Mouse (Mus musculus): ENCODE data around the gene Tbc1d22a. TPM values are rescaled to one million over a fixed set of nuclear protein-coding genes. Genes with fewer than 3 reads are reported as not detected.
"Not testable (repeated sequence)": the region's sequence is repeated elsewhere in the genome, so short reads cannot be mapped to it uniquely, and the experiment has no call there.

The Tbc1d22a gene
- 10 to 100 TPM; 33.5 to 34.5 TPM for total RNA-seq (2021)

DNA sequence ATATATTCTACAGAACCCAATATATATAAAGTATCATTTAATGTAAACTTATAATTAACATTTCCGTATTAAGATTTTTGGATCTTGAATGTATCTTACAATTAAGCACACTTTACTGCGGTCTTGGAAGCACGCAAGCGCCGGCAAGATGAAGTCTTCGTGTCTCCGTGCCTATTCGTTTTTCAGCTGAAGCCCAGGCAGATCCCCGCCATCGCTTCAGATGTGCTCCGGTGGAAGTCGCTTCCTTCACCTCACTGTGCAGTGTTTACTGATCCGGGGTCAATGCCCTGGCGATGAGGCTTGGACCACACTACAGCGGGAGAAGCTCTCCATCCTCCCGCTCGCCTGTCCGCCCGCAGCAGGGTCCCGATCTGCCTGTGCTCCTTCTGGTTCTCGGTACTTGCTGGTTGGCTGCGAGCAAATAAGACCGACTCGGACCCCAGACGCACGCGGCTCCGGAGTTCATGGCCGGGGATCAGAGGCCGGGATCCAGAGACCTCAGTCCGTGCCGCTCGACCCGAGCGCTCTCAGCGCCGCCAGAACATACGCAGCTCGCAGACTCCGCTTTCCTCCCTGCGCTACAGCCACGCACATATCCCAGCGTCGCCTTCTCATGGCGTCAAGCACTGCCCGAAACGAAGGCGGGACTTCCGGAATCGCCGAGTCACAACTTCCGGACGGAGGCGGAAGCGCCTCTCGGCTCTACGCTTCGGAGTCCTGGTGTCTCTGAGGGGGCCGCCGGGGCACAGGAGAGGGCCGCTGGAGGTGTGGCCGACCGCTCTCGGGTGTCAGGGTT lies at the start of gene Tbc1d22a:
Gene Tbc1d22a, plus strand, starts transcription at position 707 of the 796 bp plus-strand sequence.
- peak; percentile 89 to 92 for DNase-seq (ENCODE audit: extremely low spot score in 1 of 2, low spot score in 1 of 2)

- no peak for DNase-seq (ENCODE audit: extremely low spot score in 1 of 2, low spot score in 1 of 2)
Observed at GRCm38 (mm10) chr15:86164718-86165345, 49.4 kb upstream of the Tbc1d22a start.

GRCm38 (mm10) chr15:86165811-86166590 lies 48.3 kb upstream of the Tbc1d22a start:
- DNase-seq (ENCODE audit: extremely low spot score in 1 of 2, low spot score in 1 of 2): no peak

DNA sequence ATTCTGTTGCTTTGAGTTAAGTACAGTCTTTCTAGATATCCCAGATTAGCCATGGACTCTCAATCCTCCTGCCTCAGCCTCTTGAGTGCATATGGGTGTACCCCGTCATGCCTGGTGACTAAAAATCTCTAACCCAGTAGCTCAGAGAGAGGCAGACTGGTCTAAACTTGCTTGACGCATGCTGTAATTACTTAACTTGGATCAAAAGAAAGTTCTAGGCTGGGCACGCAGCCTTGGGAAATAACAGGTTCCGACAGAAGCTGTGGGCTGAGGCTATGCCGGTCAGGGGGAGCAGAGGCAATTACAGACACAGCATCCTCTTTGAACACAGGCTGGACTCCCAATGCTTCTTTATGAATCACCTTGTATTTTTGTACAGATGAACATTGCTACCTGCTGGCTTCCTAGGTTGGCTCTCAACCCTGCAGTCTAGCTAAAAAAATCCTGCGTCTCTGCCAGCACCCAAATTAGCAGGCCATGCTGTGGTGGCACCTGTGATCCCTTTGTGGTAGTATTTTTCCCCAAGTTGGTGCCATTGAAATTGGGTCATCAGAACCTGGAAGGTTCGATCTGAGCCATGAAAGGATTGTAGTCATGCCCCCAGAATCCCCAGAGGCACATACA lies 47.1 kb upstream of the Tbc1d22a start:
- DNase-seq (ENCODE audit: extremely low spot score in 1 of 2, low spot score in 1 of 2): no peak

DNA sequence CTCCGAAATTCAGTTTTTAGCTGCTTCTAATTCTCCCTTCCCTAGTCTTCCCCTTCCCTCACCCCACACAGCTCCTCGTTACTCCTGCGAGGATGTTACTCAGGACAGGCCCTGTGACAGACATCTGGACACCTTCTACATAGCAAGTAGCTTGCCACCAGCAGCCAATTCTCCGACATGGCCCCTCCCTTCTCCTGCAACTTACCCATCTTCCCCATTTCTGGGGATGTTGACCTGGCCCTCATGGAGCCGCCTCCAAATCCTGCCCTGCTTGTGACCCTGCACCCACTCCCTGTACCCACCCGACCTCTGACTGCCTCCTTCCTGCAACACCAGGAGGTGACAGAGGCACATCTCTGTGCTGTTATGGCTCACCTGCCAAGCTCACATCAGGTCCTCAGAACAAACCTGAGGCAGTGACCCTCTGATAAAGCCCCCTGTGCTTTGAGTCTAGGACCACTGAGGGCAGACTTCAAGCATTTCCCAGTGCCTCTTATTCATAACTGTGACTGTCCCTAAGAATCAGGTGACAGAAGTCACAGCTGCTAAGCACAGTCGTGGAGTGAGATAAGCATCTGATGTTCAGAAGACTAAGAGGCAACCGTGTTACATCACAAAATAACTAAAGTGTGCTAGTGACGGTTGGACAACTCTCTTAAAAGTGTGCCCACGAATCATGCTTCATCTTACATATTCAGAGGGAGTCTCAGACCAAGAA lies 46.3 kb upstream of the Tbc1d22a start:
- DNase-seq (ENCODE audit: extremely low spot score in 1 of 2, low spot score in 1 of 2): no peak

GRCm38 (mm10) chr15:86168505-86168867 lies 45.8 kb upstream of the Tbc1d22a start:
- DNase-seq (ENCODE audit: extremely low spot score in 1 of 2, low spot score in 1 of 2): no peak

GRCm38 (mm10) chr15:86168941-86169816 lies 45.1 kb upstream of the Tbc1d22a start:
- no peak for DNase-seq (ENCODE audit: extremely low spot score in 1 of 2, low spot score in 1 of 2)

- no peak for DNase-seq (ENCODE audit: extremely low spot score in 1 of 2, low spot score in 1 of 2)
Observed at GRCm38 (mm10) chr15:86169817-86170110, 44.5 kb upstream of the Tbc1d22a start.

GRCm38 (mm10) chr15:86171316-86171715 lies 42.9 kb upstream of the Tbc1d22a start:
- DNase-seq (ENCODE audit: extremely low spot score in 1 of 2, low spot score in 1 of 2): no peak

DNA sequence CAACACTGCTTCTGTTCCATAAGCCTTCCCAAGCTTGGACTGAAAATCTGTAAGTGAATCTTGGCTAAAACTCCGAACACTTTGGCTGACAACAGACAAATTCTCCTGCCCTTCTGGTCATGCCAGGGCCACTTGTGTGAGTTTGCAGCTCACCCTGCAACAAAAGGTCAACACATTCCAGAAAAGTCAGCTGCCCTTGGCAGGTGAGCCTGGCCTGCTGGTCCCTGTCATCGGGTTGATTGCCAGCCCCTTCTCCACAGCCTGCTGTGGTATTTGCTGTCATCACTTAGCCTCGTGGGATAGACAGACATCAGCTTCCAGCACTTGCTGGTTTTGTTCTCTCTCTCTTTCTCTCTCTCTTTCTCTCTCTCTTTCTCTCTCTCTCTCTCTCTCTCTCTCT lies 42.1 kb upstream of the Tbc1d22a start:
- DNase-seq (ENCODE audit: extremely low spot score in 1 of 2, low spot score in 1 of 2): no peak

GRCm38 (mm10) chr15:86172526-86172925 lies 41.7 kb upstream of the Tbc1d22a start:
- no peak for DNase-seq (ENCODE audit: extremely low spot score in 1 of 2, low spot score in 1 of 2)

GRCm38 (mm10) chr15:86173136-86173985 lies 40.9 kb upstream of the Tbc1d22a start:
- no peak for DNase-seq (ENCODE audit: extremely low spot score in 1 of 2, low spot score in 1 of 2)

DNA sequence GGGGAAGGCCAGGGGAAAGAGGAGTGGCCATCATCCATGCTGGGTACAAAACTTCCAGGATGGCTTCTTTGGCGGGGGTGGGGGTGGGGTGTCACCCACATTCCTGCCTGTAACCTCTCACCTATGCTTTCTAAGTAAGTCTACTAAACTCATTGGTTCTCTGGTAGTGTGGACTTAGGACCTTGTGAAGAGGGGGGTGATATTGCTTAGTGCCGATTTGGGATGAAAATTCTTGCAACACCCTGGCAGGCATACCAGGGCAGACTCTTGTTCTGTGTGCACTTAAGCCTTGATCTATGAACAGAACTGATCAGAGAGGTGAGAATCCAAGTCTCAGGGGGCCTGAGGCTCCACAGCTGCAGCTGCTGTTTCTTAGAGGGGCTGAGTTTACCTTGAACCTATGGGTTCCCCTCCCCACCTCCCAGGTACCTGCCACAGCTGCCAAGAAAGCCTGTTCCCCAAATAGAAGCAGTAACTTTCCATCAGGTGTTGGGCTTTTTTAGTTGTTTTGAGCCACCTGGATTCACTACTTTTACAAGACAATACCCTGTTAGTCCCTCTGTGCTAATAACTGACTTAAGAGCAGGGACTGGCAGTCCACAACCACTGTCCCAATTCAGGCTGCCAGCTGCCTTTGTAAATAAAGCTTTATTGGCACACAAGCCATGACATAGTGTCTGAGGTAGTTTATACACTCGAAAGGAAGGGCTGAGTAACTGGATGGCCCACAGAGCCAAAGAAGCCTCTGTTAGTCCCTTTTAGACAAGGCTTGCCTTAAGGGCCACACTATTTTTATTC lies 38.8 kb upstream of the Tbc1d22a start:
- no peak for DNase-seq (ENCODE audit: extremely low spot score in 1 of 2, low spot score in 1 of 2)

DNA sequence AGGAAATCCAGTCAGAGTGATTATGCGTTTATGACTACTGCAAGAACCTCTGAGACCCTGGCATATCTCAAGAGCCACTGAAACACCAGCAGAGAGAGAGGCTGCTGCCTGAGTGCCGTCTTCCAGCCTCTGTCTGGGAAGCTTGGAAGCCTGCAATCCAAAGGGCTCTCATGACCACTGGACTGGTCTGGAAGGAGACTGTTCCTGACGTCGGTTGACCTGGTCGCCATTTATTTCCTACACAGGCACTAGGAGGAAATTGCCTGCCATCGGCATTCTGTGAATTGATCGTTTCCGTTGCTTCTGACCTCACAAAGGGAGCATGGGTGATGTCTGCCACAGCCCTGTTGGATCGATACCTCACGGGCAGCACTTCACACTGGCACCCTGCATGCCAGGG lies 38.1 kb upstream of the Tbc1d22a start:
- DNase-seq (ENCODE audit: extremely low spot score in 1 of 2, low spot score in 1 of 2): no peak

GRCm38 (mm10) chr15:86176771-86177702 lies 37.2 kb upstream of the Tbc1d22a start:
- DNase-seq (ENCODE audit: extremely low spot score in 1 of 2, low spot score in 1 of 2): no peak

GRCm38 (mm10) chr15:86177703-86178251 lies 36.5 kb upstream of the Tbc1d22a start:
- not testable (repeated sequence) for DNase-seq (ENCODE audit: extremely low spot score in 1 of 2, low spot score in 1 of 2)

Data from layer of hippocampus, postnatal 25 days (tissue).